ENCODE assay signal across 31 mouse cellular contexts in genomic region chr2:124120355-124120754, GRCm38 (mm10). TPM values are rescaled to one million over a fixed set of nuclear protein-coding genes. Genes with fewer than 3 reads are reported as not detected.
A peak's percentile ranks its signal among the peaks of the same experiment; 100 is the strongest.
DNase-seq lines count a peak whose midpoint lies in the region; ATAC-seq lines count a peak whose summit lies in the region.
"Had no signal": no experiment of that assay in that cellular context is flagged by ENCODE, and none has a peak within 500 bp of the region (broad histone marks: within the 10 kb centered on the region; RNA-seq: fewer than 3 reads in every experiment).

No protein-coding gene starts in this region.

- peak overlapping the region; percentile 51 for H3K27ac ChIP-seq in heart, embryonic 12.5 days (ENCODE audit: poor library complexity, severe bottlenecking)
- no peak overlapping the region for H3K27ac ChIP-seq in forebrain, embryonic 11.5 days (ENCODE audit: low read depth, low read length)
- H3K27ac ChIP-seq: embryonic facial prominence, embryonic 12.5 days; forebrain, embryonic 12.5 days; kidney, embryonic 15.5 days; limb, embryonic 10.5 days; limb, embryonic 15.5 days; liver, embryonic 13.5 days; midbrain, embryonic 12.5 days; neural tube, embryonic 12.5 days had no signal

- 10% methylated on average over 1 of the region's 1 CpGs for WGBS in heart, embryonic 12.5 days
- 89% methylated on average over 1 of the region's 1 CpGs for WGBS in forebrain, embryonic 11.5 days

- no peak overlapping the region for H3K4me2 ChIP-seq in heart, embryonic 12.5 days
- H3K4me2 ChIP-seq in forebrain, embryonic 11.5 days (ENCODE audit: low read depth, low read length, severe bottlenecking) = no peak overlapping the region
- H3K4me2 ChIP-seq: embryonic facial prominence, embryonic 12.5 days; forebrain, embryonic 12.5 days; kidney, embryonic 15.5 days; limb, embryonic 15.5 days; liver, embryonic 13.5 days; midbrain, embryonic 12.5 days; neural tube, embryonic 12.5 days had no signal

- no peak for ATAC-seq in heart, embryonic 12.5 days (ENCODE audit: insufficient number of reproducible peaks, low FRiP score)
- ATAC-seq in forebrain, embryonic 11.5 days (replicated peaks; ENCODE audit: low FRiP score) = no peak
- ATAC-seq: activated CD4-positive, CD25-positive, alpha-beta regulatory T cell, adult 4 months; forebrain, postnatal 0 days; hindbrain, embryonic 16.5 days; lung, postnatal 0 days had no signal

- H3K4me3 ChIP-seq in heart, embryonic 12.5 days = no peak overlapping the region
- H3K4me3 ChIP-seq in forebrain, embryonic 11.5 days (ENCODE audit: low read depth, low read length) = no peak overlapping the region
- H3K4me3 ChIP-seq: embryonic facial prominence, embryonic 12.5 days; forebrain, embryonic 12.5 days; kidney, embryonic 15.5 days; limb, embryonic 10.5 days; limb, embryonic 15.5 days; liver, embryonic 13.5 days; megakaryocyte, embryonic 14.5 days; midbrain, embryonic 12.5 days; myocyte; neural tube, embryonic 12.5 days had no signal

- intact Hi-C loops in heart, postnatal 14 days (cut with DNase I) = no loop called here

- no peak for DNase-seq in heart, adult 9 months (ENCODE audit: low spot score in 2 of 2)
- peak; percentile 9 for DNase-seq in 3134 (ENCODE audit: extremely low read depth, insufficient read length, low spot score)
- DNase-seq in adipocyte (ENCODE audit: low spot score) = peak; percentile 17
- DNase-seq in heart, postnatal 14 days = peak; percentile 6 to 7
- no peak for DNase-seq in forebrain, embryonic 11.5 days (ENCODE audit: low spot score)
- no peak for DNase-seq in gastrocnemius, postnatal 25 days
- DNase-seq: adrenal gland, adult 8-10 months; B cell, adult 2 months; cerebellum, adult 8-10 months; forebrain, postnatal 0 days; kidney, adult 18-20 months; kidney, postnatal 36 days; liver, embryonic 13.5 days; lung, adult 18-20 months; lung, postnatal 4 days; right cerebral cortex, postnatal 4 days; thymus, adult 2 months; thymus, postnatal 36 days had no signal

- peaks cover 10% of the 10 kb centered on the region for H3K4me1 ChIP-seq in heart, embryonic 12.5 days (replicated peaks)
- no peaks in the 10 kb centered on the region for H3K4me1 ChIP-seq in forebrain, embryonic 11.5 days (replicated peaks; ENCODE audit: control insufficient read depth, insufficient read depth, low read length)
- H3K4me1 ChIP-seq: kidney, embryonic 15.5 days; limb, embryonic 10.5 days; limb, embryonic 15.5 days; liver, embryonic 13.5 days; megakaryocyte, embryonic 14.5 days; neural tube, embryonic 12.5 days had no signal

- H3K9ac ChIP-seq in heart, embryonic 12.5 days = no peak overlapping the region
- no peak overlapping the region for H3K9ac ChIP-seq in forebrain, embryonic 11.5 days (ENCODE audit: low read length)
- H3K9ac ChIP-seq: embryonic facial prominence, embryonic 12.5 days; forebrain, embryonic 12.5 days; forebrain, postnatal 0 days; kidney, embryonic 15.5 days; limb, embryonic 15.5 days; liver, embryonic 13.5 days; midbrain, embryonic 12.5 days; neural tube, embryonic 12.5 days had no signal

- no peaks in the 10 kb centered on the region for H3K9me3 ChIP-seq in heart, embryonic 12.5 days (replicated peaks)
- no peaks in the 10 kb centered on the region for H3K9me3 ChIP-seq in forebrain, embryonic 11.5 days (ENCODE audit: control insufficient read depth, low read length)
- H3K9me3 ChIP-seq: embryonic facial prominence, embryonic 12.5 days; forebrain, embryonic 12.5 days; kidney, embryonic 15.5 days; limb, embryonic 10.5 days; limb, embryonic 15.5 days; liver, embryonic 13.5 days; midbrain, embryonic 12.5 days; neural tube, embryonic 12.5 days had no signal

- H3K36me3 ChIP-seq in heart, embryonic 12.5 days = no peaks in the 10 kb centered on the region
- no peaks in the 10 kb centered on the region for H3K36me3 ChIP-seq in forebrain, embryonic 11.5 days (ENCODE audit: control insufficient read depth, insufficient read depth, low read length)
- H3K36me3 ChIP-seq: embryonic facial prominence, embryonic 12.5 days; forebrain, embryonic 12.5 days; kidney, embryonic 15.5 days; limb, embryonic 10.5 days; limb, embryonic 15.5 days; liver, embryonic 13.5 days; midbrain, embryonic 12.5 days; neural tube, embryonic 12.5 days had no signal

- H3K27me3 ChIP-seq in heart, embryonic 12.5 days (replicated peaks) = no peaks in the 10 kb centered on the region
- no peaks in the 10 kb centered on the region for H3K27me3 ChIP-seq in forebrain, embryonic 11.5 days (ENCODE audit: control insufficient read depth, insufficient read depth, low read length)
- H3K27me3 ChIP-seq: embryonic facial prominence, embryonic 12.5 days; forebrain, embryonic 12.5 days; kidney, embryonic 15.5 days; limb, embryonic 15.5 days; liver, embryonic 13.5 days; megakaryocyte, embryonic 14.5 days; midbrain, embryonic 12.5 days; neural tube, embryonic 12.5 days had no signal

RNA-seq across cellular contexts. Expression of gene Sema6d, which starts 30.6 kb away (rescaled TPM):
- 27.5 and 29.2 TPM in 2 replicates for polyA plus RNA-seq in heart, embryonic 12.5 days (2016; fragmentation: Nextera tagmentation; extraction: Ambion mirVana)
- 10 to 100 TPM; 23.6 to 23.8 TPM for total RNA-seq in heart, postnatal 14 days (2021)
- 8.7 and 9.8 TPM in 2 replicates for polyA plus RNA-seq in forebrain, embryonic 11.5 days (2014; fragmentation: Nextera tagmentation; extraction: Ambion mirVana)
- total RNA-seq in gastrocnemius, postnatal 25 days (2021) = 1 to 10 TPM; 5.8 to 6.6 TPM

Comparison
In these comparisons a context has a peak if more than half of its experiments do, and no peak if none do; other contexts are left out.
1. DNase-seq: peak in 3134 (single experiment), adipocyte (single experiment) and heart, postnatal 14 days (2 of 2); none in heart, adult 9 months (0 of 2), forebrain, embryonic 11.5 days (single experiment) and gastrocnemius, postnatal 25 days (single experiment).